Mouse (Mus musculus) layer of hippocampus, adult 11-12 months (tissue): Measurements from ENCODE around the gene Mex3a.

ENCODE experiments used
- DNase-seq: peaks from one replicate; pipeline ENCODE4 v3.0.0; 2022; ENCODE audit warnings: low spot score

Gene Mex3a

GRCm38 (mm10) chr3:88544955-88545591 lies 12.9 kb downstream of the Mex3a start:
- no peak for DNase-seq

DNA sequence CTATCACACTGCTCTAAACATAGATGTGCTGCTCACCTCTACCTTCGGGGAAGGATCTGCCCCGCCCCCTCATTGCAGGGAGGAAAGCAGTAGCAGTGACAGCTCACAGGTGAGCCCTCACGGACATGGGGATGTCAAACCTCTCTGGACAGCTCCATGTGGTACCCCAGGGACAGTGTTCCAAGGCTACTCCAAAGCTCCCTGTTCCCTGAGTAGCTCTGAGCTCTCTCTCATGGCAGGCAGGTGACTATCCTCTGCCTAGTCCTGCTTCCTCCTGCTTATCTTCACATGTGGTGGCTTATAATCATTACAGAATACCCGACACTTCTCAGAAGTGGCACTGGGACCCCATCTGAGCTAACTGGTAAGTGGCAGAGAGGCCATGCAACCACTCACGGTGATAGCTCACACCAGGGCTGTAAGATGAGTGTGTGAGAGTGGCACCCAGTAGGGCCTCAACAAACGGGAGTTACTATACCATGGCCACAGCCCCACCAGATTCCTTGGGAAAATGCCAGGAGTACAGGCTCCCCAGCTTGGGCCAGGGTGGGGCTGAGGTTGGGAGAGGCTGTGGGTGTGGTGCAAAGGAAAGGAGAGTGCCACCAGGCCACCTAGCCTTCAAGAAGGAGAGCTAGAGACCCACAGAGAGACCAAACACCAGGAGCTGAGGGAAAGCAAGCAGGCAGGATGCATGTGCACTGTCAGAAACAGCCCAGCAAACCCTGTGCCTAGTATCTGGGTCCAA lies 14.7 kb downstream of the Mex3a start:
- DNase-seq: no peak

GRCm38 (mm10) chr3:88548180-88548917 lies 16.2 kb downstream of the Mex3a start, which contains the start of gene Rab25:
Gene Rab25, minus strand, starts transcription at chr3:88548300.
- no peak for DNase-seq

DNA sequence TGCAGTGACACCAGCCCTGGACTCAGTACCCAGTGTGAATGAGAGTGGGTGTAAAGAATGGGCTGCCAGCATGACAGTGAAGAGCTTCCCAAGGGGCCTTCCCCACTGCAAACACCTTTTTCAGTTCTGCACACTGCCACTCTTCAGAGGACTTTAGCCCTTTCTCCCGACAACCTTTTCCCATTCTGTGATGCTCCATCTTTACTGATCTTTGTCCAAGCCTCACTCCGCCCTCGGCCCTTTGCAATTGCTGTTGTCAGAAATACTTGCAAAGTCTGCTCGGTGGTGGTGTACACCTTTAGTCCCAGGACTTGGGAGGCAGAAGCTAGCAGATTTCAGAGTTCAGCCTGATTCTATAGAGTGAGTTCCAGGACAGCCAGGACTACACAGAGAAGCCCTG lies 19.4 kb downstream of the Mex3a start:
- DNase-seq: no peak

DNA sequence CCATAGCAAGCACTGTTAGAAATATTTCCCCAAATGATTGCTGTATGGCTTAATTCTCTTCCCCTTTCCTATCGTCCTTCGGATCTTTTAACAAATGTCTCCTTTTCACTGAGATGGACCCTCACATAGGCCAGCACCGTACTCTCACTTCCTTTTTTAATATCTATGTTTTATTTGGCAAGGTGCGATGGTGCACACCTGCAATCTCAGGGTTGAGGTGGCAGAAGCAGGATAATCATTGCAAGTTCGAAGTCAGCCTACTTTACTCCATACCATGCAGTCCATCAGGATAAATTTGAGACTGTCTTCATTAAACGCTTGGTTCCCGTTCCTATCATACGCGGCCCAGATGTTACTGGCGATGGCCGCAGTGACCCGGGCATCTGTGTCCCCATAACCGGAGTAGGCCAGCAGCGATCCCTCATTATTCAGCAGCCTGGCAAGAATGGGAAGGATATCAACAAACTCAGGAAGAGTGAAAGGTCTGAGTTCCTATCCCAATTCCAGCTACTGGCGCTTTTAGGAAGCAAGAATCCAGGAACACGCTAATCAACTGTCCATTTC lies 20.0 kb downstream of the Mex3a start:
- no peak for DNase-seq

DNA sequence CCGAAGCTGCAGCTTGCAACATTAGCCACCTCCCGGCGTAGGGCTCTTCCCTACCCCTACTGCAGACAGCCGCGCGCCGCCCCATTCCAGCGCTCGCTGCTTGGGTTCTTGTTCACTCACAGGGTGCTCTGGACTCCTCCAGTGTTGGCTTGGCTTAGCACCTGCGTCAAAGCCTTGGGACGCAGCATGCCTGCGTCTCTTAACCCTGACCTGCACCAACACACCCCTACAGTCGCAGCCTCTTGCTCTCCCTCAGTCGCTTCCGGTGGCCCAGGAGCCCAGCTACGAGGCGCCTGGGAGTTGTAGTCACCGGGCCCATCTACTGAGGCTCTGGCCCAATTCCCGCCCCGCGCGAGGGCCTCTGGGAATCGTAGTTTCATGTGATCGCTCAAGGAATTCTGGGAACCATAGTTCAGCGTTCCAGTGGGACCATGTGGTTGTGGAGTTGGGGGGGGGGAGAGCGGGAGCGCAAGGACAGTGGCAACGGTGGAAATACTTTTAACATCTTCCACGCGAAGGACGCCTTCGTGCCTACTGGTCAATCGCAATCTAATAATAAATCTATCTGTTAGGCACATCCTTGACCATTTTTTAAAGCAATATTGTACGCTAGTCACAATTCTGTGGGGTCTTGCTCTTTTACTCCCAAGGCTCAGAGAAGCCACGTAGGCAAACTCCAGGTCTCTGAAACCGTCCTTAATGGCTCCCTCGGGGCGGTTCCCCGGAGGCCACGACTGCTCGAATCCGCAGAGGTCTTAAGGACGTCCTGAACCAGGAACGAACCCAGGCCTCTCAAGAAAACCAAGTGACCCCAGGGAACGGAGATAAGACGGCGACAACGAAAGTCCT lies 20.7 kb downstream of the Mex3a start, which contains the start of gene Lamtor2:
Lamtor2 (minus strand) TSS at position 399 of the 849 bp plus-strand sequence.
- peak; percentile 99 for DNase-seq

DNA sequence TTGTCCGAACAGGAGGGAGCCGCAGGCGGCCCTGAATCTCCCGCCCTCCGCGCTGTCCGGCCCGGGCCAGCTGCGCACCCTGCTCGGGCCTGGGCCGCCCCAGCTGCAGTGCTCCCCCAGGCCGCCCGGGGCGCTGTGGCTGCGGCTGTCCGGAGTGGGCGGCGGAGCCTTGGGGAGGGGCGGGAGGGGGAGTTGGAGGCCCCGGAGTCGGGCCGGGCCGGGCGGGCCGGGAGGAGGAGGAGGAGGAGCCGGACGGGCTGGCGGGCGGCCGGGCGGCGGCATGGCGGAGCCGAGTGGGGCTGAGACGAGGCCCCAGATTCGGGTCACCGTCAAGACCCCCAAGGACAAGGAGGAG lies 21.3 kb downstream of the Mex3a start, which contains the start of gene Ubqln4:
Ubqln4 (plus strand) TSS at position 234 of the 355 bp plus-strand sequence.
- peak; percentile 90 for DNase-seq

DNA sequence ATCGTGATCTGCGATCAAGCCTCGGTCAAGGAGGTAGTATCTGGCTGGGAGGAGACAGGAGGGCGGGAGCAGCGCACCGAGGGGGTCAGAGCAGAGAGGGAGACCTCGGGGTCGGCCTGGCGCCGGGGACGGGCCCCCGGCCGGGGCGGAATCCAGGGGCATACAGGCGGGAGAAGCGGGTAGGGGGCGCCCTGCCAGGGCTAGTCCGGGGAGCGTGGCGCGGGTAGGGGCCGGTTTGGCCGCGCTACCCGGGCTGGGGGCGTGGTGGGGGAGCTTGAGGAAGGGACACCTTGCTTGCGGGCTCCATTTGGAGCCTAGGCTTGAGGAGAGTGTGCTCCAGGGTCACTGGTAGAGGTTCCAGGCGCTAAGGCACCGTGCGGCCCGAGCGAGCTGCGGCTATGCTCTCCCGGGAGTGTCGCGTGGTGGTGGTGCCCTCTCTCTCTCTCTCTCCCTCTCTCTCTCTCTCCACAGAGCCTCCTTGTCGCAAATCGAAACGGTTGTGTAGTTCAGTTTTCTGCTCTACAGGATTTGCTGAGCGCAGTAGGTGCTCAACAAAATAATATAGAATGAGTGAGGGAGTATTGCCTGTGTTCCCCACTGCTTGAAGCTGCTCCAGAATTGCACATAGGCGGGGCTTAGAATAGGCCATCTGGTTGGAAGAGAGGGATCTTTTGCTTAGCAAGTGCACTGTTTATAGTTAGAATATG lies 21.8 kb downstream of the Mex3a start:
- no peak for DNase-seq

- DNase-seq: no peak
These were observed 22.9 kb downstream of the Mex3a start for GRCm38 (mm10) chr3:88555069-88555605.

DNA sequence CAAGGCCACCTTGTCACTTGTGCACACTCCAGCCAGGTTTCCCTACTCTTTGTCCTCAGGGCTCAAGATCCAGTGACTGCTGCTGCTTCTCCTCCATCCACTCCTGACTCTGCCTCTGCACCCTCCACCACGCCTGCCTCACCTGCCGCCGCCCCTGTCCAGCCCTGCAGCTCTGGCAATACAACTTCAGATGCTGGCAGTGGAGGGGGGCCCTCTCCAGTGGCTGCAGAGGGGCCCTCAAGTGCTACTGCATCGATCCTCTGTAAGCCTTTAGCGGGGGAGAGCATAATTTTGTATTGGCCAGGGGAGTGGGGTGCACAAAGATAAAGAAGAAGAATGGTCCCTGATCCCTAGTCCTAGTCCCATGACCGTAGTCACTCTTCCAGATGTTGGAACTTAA lies 23.5 kb downstream of the Mex3a start:
- no peak for DNase-seq

- no peak for DNase-seq
These were observed 24.4 kb downstream of the Mex3a start for GRCm38 (mm10) chr3:88556616-88557015.

DNA sequence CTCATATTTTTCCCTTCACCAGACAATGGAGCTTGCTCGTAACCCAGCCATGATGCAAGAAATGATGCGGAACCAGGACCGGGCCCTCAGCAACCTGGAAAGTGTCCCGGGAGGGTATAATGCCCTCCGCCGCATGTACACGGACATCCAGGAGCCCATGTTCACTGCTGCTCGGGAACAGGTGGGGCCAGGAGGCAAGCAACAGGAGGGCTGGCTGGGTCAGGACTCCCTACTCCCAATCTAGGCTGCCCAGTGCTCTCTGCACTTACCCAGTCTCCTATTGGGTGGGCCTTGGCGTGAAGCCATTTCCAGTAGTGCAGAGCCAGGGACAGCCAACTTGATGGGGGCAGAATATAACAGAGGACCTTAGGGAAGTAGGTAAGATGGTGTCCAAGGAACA lies 27.4 kb downstream of the Mex3a start:
- DNase-seq: no peak

DNA sequence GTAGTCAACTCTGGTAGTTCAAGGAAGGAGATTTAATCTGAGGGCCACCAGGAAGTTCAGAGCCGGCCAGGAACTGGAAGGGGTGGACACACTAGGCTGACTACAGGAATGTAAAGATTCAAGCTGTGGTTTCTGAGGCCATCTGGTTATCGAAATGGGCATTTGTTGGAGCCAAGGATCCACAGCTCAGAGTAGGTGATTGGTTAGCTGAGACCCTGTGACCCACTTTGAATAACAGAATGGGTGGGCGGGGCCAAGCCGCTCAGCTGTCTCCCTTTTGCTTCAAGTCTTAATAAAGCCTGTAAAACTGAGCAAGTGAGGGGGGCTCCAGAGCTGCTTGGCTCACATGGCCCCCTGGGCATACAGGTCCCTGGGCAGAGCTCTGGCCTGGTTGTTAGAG lies 29.8 kb downstream of the Mex3a start:
- no peak for DNase-seq

- no peak for DNase-seq
These were observed 31.2 kb downstream of the Mex3a start for GRCm38 (mm10) chr3:88563442-88563841.

DNA sequence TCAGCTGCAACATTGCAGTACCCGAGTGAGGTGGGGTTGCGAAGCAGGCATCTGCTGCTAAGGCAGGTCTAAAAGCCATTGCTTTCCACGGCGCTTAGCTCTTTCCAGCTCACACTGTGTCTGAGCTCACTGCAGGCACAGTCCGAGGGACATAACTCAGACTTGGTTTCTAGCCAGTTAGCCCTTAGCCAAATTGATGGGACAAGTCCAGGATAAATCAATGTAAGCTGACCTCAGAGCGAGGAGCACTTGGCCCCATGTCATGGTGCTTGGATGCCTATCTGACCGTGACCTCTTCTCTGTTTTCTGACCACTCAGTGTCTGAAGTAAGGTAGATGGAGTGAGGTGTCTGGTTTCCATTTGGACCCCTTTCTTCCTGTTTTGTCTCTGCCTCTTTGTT lies 31.8 kb downstream of the Mex3a start:
- DNase-seq: no peak

DNA sequence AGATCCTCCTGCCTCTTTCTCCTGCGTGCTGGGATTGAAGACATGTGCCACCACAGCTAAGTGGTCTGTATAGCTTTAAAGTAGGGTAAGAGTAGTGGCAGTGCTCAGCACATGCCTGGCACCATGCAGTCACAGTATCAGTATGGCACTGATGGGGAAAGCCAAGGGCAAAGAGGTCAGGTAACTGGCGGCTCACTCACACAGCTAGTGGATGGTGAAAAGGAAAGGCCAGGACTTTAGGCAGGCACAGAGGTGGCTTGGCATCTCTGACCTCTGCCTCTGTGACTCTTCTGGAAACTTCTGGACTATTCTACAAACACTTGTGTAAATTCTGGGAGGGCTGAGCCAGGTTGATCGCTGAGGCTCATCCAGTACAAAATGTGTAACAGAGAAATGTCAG lies 33.9 kb downstream of the Mex3a start:
- DNase-seq: no peak

DNA sequence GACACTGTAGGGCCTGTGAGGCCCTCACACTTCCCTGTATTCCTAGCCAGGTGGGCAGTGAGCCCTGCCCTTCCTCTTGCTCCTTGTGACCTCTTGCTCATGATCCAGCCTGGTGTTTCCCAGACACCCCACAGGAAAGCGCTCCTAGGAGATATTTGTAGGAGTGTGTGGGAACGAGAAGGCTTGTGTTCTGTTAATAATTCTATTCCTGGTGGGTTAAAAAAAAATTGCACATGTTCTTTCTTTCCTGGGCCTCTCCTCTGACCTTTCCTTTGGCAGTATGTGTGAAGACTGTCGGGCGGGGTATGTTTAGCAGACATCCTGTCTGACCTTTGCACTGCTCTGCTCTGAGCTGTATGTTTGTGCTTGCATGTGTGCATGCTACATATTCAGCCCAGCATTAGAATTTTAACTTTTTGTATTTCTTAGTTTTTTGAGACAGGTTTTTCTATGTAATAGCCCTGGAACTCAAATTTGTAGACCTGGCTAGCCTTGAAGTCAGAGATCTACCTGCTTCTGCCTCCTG lies 34.4 kb downstream of the Mex3a start:
- DNase-seq: no peak

GRCm38 (mm10) chr3:88567892-88568291 lies 35.7 kb downstream of the Mex3a start:
- DNase-seq: no peak

DNA sequence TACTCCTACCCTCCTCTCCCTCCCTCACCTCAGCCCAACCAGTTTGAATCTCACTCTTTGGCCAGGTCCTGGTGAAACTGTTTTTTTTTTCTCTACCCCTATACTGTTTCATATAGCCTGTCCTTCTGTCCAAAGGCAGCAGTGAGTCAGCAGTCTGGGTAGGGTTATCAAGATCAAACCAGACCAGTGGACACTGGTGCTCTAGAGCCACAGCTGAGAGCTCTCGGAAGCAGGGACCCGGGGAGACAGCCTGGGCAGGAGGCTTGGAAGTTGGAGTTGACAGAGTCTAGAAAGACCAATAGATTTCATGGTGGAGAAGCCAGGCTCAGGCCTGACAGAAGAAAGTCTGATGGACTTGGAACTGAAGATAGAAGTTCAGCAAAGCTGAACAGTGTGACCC lies 36.4 kb downstream of the Mex3a start:
- no peak for DNase-seq

GRCm38 (mm10) chr3:88569093-88569492 lies 36.9 kb downstream of the Mex3a start:
- DNase-seq: no peak

DNA sequence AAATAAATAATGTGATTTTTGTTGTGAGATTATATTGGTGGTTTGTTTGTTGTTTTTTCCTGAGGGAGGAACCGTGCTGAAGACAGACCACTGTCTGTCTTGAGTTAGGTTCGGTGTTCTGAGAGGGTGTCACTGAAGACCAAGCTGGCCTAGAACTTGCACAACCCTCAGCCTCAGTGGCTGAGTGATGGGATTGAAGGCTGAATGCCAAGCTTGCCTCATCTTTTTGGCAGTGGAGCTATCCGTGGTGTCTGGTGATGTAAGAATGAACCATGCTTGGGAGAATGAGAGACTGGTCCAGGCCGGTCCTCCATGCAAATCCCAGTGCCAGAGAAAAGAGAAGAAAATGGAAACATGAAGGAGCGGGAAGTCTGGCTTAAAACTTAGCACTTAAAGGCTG lies 37.5 kb downstream of the Mex3a start:
- no peak for DNase-seq
